Mouse (Mus musculus) adrenal gland, postnatal 10 days (tissue): ENCODE results near the gene Cyp2d9. TPM values are rescaled to one million over a fixed set of nuclear protein-coding genes. Genes with fewer than 3 reads are reported as not detected.
A peak's percentile ranks its signal among the peaks of the same experiment; 100 is the strongest.
"Not testable (repeated sequence)": the region's sequence is repeated elsewhere in the genome, so short reads cannot be mapped to it uniquely, and the experiment has no call there.

Experiments used
- DNase-seq: peaks from one replicate; pipeline ENCODE4 v3.0.0; 2021; ENCODE audit warnings: mixed read lengths
- long read RNA-seq, 2 experiments: library from polyadenylated mRNA; stranded (forward); transcript quantifications; one replicate each; pipeline ENCODE4 v2.0.0; 2021
- total RNA-seq, 2 experiments: library from RNA; stranded (reverse); gene quantifications; 2 replicates each; pipeline ENCODE4 v1.2.3; 2021

Cyp2d9 gene
- total RNA-seq: 1 to 10 TPM; 5.8 to 9.9 TPM
- long read RNA-seq, experiment 1, transcript Cyp2d9-202 (1 exons, 1,255 nt): major isoform, 7 of 17 reads
- long read RNA-seq, experiment 1, transcript Cyp2d9-201 (9 exons, 1,712 nt): major isoform, 7 of 17 reads
- long read RNA-seq, experiment 1, partial matches to known transcripts: 2 of 17 reads
- long read RNA-seq, experiment 1, other reads (novel, unspliced or antisense): 1 of 17 reads
- long read RNA-seq, experiment 2, partial matches to known transcripts: 0 of 2 reads
- long read RNA-seq, experiment 2, other reads (novel, unspliced or antisense): 0 of 2 reads

DNA sequence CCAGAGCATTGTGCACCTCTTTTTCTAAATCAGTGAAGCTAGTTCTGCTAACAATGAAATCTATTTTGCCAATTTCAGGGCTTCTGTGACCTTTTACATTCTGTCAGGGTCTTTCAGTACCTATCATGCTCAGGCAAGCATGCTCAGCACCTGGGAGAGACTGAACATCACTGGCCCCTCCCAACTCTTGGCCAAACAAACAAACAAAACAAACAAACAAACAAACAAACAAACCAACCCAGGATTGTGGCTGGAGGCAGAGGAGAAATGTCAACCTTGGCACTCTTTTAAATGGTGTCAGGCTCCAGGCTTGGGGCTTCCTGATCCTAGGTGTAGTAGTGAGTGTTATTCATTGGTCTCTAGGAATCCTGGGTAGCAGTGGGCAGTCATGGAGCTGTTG lies at the start of gene Cyp2d9:
Gene Cyp2d9, plus strand, starts transcription at position 301 of the 400 bp plus-strand sequence.
- no peak for DNase-seq

DNA sequence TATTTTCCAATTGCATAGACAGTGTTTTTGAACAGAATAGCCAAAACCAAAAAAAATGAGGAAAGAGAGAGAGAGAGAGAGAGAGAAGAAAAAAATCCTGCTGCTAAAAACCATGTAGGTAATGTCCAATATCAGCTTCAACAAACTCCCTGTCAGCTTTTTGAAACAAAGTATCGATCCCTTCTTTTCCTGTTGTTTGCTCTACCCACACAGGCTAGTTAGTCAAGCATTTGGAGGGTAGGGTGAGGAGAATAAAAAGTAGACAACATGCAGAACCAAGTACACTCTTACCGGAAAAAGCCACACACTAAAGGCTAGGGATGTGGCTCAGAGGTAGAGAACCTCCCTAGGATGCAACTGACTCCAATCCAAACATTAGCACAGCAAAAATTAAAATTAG lies 47.5 kb upstream of the Cyp2d9 start:
- DNase-seq: no peak

DNA sequence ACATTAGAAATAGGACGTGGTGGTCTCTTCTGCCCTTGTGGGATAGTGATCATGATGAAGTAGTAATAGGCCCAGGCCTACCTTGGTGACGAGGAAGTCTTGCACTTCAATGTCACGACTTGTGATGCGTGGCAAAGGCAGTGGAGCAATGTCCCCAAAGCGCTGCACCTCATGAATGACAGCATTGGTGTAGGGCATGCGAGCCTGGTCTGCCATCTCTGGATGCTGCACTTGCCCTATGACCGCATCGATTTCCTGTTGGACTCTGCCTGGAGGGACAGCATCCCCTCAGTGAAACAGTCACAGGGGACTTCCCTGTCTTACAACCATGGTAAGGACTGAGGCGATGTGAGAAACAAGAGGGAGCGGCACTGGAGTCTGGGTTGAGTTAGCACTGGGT lies 43.3 kb upstream of the Cyp2d9 start:
- DNase-seq: not testable (repeated sequence)

DNA sequence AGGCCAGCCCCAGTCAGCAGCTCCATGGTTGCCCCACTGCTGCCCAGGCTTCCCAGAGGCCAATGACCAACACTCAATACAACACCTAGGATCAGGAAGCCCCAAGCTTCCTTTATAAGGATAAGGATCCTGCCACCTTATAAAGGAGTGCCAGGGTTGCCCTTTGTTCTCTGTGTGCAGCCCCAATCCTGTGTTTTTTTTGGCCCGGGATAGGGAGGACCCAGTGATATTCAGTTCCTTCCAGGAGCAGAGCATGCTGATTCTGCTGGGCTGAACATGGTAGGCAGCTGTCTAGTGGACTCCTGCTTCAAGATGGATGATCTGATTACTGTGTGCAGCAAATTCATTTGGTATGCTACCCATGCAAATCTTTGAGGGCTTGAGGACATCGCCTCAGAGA lies 39.3 kb upstream of the Cyp2d9 start, which contains the start of gene Cyp2d11:
Gene Cyp2d11, minus strand, starts transcription at position 101 of the 400 bp plus-strand sequence.
- not testable (repeated sequence) for DNase-seq

DNA sequence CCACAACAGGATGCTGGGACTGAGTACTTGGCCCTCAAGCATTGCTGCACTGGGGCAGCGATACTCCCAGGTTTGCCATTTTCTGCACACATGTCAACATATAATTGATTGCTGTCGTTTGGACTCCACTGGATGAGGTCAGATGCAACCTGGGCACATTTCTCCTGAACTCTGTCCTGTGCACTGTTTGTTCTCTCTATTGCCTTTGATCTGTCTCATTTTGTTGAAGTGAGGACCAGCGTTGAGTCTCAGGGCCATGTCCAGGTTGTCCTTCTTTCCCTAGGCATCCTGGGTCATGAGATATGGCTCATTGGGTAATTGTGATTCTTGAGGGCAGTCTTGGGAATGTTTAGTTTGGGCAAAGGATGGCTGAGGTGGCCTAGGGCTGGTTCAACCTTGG lies 37.3 kb upstream of the Cyp2d9 start:
- not testable (repeated sequence) for DNase-seq

DNA sequence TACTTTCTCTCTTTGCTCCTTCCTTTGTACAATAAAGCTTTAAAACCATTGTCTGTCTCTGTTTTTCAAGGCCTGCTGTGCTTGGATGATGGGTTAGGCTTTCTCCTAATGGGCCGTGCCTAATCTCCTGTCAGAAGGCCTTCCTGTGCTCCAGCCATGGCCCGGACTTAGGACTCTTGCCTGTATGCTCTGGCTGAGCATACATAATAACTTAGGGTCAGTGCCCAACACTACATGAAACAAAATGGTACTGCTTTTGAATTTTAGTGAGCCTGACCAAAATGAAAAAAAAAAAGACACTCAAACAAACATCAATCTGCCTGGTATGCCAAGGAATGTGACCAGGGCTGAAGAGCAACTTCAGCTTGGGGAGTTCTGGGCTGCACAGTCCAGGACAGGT lies 31.7 kb upstream of the Cyp2d9 start:
- no peak for DNase-seq

DNA sequence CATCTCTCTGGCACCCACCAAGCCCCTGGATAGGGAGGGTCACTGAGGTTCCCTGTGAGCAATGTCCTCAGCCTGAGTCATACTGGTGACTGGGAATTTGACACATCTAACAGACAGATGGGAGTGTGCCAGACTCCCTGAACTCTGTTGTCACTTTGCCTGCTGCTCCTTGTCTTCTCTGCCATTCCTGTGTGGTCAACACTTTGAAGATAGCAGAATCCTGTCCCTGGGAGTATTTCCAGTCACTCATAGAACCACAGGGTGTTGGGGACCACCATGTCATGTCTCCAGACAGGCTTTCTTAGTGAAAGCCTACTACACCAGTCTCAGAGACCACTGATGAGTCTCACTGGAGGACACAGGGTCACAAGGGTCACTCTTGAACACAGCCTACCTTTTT lies 31.1 kb upstream of the Cyp2d9 start:
- DNase-seq: no peak

DNA sequence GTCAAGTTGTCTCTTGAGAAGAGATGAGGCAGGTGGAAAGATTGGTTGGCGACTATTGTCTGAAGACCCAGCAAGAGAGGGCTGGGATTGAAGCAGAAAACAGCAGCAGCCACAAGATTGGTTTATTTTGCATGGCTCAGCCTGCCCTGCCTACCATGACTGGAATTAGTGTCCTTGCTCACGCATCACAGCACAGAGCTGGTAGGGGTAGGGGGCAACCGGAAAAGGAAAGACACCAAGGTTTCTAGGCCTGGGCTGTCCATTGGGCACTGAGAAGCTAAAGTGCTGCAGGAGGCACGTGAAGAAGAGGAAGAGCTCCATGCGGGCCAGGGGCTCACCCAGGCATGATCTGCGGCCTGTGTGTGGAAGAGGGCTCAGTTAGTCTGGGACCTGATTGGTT lies 30.5 kb upstream of the Cyp2d9 start:
- no peak for DNase-seq

DNA sequence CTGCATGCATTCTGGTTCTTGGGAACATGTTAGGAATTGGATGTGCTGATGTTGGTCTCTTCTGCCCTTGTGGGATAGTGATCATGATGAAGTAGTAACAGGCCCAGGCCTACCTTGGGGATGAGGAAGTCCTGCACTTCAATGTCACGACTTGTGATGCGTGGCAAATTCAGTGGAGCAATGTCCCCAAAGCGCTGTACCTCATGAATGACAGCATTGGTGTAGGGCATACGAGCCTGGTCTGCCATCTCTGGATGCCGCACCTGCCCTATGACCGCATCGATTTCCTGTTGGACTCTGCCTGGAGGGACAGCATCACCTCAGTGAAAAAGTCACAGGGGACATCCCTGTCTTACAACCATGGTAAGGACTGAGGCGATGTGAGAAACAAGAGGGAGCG lies 29.6 kb upstream of the Cyp2d9 start:
- no peak for DNase-seq

DNA sequence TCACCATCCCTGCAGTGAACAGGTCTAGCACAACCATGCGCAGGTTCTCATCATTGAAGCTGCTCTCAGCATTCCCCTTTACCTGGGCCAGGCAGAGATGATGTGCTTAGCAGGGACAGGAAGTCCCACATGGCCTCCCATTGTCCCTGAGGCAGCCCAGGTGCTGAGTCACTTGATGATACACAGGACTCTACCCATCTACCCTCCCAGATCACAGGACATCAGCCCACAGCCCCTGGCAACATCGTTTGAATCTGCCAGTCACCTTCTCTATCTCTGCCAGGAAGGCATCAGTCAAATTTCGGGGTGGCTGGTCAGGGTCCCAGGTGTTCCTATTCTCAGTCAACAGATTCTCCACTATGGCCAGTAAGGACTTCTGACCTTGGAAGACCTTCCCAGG lies 29.1 kb upstream of the Cyp2d9 start:
- no peak for DNase-seq

DNA sequence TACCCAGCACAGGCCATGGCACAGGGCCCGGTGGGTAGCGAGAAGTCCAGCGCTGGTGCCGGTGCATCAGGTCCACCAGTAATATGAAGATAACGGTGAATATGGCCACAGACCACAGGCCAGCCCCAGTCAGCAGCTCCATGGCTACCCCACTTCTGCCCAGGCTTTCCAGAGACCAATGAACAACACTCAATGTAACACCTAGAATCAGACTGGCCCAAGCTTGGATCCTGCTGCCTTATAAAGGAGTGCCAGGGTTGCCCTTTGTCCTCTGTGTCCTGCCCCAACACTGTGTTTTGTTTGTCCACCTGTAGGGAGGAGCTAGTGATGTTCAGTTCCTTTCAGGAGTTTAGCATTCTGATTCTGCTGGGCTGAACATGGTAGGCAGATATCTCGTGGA lies 26.3 kb upstream of the Cyp2d9 start, which contains the start of gene Cyp2d10:
Gene Cyp2d10, minus strand, starts transcription at position 215 of the 400 bp plus-strand sequence.
- DNase-seq: no peak

DNA sequence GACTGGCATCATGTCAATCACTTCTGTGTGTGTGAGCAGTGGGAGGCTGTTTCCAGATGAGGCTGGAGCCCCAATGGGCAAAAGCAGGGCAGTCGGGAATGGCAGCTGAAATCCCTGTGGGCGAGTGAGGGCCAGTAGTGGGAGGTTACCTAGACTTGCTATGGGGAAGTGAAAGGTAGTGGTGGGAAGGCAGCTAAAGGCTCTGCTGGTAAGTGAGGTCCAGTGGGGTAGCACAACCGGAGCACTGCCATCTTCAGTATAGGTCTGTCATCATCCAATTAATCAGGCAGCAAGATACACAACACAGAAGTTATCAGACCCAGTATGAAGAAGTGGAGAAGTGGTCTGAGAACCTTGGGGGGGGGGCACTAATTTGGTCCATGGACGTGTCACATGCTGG lies 25.7 kb upstream of the Cyp2d9 start:
- DNase-seq: no peak

DNA sequence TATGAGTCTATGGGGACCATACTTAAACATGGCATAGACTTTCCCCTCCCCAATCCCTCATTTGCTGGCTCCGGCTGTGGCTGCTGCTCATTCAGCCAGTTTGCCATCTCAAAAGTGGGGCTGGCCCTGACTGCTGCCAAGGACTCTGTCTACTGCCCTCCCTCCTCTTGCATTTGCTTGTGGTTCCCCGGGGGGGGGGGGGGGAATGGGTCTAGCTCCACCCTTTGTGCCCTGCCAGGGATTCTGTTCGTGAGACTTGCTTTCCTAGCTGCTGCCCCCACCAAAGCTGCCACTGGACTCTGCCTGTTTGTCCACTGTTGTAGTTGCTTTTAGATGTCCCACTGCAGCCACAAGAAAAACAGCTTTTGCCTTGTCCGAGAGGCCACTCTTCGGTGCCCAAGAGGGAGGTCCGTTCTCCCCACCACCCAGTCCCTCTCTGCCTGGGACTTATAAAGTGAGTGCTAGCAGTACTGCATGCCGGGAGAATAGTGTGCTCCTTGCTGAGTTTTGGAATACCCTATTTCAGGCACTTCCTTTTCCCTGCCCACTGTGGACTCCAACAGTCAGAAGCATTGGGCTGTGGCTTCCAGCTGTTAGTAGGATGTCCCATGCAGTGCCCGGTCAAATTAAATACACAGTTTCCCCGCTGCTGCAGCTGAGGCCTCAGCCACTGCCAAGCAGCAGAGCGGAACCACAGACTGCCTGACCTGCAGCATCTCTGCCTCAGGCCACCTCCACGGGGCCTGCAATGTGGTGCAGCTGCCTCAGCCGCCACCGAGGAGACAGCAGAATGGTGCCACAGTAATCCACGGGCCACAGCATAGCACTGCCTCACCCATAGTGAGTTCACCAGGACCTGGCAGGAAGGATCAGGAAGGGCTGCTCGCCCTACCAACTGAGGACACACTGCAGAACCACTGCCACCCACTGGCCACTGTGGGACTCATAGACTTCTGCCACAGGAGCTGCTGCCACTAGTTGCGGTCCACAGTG lies 16.1 kb upstream of the Cyp2d9 start:
- DNase-seq: peak; percentile 89

DNA sequence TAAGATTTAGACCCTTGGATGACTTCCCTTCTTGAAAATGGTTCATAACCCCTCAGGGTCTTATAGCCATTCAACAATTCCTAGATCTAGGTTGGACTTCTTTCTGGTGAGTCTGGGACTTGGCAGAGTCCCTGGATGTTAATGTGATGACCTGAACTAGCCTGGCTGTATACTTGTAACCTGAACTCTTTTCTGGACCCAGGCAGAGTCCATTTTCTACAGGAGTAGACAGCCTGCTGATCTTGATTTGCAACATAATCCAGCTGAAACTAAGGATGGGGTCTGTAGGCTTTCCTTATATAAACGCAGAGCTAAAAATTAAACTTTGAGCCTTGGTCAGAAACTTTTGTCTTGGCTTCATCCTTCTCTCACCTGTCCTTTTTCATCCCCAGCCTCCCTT lies 14.6 kb upstream of the Cyp2d9 start:
- no peak for DNase-seq

DNA sequence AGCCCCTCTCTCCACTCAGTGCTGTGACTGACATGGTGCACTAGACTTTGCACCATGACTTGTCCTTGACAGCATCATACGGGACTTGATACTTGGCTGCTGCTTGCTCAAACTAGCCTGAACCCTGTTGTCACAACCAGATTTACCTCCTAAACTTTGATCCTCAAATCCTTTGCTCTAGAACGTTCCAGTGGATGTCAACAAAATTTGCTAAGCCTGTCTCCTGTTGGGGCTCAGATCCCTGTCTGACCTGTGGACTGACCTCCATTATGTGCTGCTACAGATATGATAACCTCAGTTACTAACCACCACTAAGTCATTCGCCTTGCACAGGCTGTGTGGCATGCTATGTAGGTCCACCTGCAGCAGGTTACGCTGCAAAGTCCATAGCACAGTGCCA lies 10.3 kb upstream of the Cyp2d9 start:
- DNase-seq: no peak

DNA sequence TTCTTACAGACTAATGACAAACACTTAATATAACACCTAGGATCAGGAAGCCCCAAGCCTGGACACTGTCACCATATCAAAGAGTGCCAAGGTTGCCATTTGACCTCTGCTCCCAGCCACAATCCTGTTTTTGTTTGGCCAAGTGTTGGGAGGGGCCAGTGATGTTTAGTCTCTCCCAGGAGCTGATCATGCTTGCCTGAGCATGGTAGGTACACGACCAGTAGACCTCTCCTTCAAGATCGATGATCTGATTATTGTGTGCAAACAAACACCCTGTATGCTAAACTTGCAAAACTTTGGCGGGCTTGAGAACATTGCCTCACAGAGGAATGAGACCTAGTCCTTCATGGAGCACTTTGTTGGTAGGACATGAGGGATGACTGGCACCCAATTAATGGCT lies 9.8 kb upstream of the Cyp2d9 start:
- DNase-seq: no peak

DNA sequence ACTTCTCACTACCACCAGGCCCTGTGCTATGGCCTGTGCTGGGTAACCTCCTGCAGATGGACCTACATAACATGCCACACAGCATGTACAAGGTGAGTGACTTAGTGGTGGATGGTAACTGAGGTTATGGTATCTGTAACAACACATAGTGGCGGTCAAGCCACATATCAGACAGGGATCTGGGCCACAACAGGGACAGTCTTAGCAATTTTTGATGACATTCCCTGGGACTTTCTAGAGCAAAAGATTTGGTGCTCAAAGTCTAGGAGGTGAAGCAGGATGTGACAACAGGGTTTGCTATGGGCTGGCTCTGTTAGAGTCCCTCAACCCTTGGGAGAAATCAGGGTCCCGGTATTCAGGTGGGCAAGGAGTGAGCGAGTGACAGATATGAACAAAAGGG lies 384 bp downstream of the Cyp2d9 start:
- DNase-seq: no peak

DNA sequence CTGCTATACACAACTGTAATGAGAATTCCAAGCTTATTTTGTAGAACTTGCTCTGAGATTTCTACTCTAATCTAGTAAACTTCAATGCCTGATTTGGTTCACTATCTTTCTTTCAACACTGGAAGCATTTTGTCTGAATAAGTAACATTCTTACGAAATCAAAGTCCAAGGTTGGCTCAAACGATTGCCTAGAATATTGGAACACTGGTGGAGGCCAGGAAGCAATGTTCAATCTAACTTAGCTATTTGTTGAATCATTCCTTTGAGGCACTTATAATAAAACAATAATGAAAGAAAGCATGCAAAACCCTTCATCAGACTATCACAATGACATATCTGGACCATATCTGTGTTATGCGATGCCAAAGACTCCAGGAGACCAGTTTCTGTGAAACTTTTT lies 1.3 kb downstream of the Cyp2d9 start:
- DNase-seq: no peak

DNA sequence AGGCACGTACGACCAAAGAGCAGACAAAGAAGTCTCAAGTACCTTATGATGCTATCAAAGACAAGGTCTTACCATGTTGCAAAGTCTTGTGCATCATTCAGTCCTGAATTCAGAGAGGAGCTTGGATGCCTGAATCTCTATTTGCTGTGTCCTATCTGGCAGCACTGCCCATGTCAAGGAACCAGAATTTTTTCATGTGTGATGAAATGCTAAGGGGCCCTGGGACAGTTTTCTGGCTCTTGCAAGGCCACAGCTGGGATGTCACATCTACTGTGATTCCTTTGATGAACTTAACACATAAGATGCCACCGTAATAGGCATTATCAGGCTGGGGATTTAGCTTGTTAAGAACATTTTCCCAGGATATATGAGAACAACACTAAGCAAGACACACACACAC lies 1.8 kb downstream of the Cyp2d9 start:
- DNase-seq: no peak

DNA sequence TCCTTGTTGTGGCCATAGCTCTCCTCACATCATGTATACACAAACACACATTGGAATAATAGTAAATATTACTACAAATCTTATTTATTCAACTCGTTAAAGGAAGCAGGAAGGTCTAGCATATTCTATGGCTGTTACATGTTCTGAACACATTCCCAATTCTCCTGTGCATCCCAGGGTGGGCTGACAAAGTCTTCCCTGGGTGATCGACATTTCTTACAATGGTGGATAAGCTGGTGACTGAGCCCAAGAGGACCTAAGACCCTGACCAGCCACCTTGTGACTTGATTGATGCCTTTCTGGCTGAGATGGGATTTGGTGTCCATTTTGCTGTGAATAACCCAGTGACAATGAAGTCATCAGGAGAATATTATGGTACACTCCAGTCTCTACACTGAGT lies 2.4 kb downstream of the Cyp2d9 start:
- DNase-seq: no peak

DNA sequence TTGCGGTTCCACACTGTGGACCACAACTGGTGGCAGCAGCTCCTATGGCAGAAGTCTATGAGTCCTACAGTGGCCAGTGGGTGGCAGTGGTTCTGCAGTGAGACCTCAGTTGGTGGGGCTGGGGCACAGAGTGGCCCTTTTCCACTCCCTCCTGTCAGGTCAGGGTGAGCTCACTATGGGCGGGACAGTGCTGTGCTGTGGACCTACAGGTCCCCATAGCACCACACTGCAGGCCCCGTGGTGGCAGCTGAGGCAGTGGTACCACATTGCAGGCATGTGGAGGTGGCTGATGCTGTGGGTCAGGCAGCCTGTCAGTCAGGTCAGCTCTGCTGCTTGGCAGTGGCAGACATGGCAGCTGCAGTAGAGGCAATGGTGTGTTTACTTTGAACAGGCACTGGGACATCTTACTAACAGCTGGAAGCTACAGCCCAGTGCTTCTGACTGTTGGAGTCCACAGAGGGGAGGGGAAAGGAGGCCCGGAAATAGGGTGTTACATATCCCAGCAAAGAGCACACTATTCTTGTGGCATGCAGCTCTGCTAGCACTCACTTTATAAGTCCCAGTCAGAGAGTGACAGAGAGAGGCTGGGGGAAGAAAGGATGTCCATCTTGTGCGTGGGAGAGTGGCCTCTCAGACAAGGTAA lies 4.9 kb downstream of the Cyp2d9 start:
- DNase-seq: no peak

DNA sequence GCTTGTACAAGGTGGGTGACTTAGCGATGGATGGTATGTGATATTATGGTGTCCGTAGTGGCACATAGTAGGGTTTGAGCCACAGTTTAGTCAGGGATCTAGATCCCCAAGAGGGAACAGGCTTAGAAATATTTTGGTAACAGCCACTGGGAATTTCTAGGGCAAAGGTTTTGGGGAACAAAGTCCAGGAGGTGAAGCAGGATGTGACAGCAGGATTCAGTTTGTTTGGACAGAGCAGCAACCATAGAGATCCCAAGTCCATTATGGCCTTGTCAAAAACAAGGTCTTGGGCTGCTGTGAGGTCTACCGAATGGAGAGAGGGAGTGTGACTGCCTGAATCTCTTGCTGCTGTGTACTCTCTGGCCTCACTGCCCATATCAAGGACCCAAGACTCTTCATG lies 10.4 kb downstream of the Cyp2d9 start:
- DNase-seq: no peak

DNA sequence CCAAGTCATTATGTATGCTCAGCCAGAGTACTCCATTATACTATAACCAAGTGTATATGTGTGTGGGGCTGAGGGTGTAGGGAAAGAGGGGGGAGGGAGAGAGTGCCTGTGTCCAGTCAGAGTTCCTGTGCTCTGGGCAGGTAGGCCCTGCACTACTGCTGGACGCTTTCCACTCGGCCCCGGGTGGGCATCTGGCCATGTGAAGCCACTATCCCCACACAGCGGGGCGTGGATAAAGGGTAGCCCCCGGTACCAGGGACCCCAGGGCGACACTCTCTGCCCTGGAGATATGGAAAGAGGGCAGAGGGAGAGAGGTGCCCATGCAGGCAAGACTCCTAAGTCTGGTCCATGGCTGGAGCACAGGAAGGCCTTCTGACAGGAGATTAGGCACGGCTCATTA lies 12.0 kb downstream of the Cyp2d9 start:
- DNase-seq: no peak
